15 mouse cellular contexts compared by ENCODE assay signal in the genomic region with DNA sequence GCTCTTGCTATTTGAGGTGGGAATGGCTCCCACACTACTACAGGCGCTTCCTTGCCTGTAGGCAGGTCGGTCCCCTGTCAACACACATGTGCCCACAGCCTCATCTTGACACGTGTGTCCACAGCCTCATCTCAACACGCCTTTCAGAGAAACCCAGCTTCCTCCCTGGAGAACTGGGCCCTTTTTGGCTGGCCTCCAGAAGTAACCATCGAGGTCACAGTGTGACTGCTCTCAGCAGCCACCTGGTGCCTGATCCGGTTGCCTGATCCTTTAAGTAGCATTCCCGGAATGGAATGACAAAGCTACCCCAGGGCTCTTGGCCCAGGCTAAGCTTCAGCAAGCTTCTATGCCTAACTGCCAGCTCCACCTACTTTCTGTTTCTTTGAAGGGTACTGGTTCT. TPM values are rescaled to one million over a fixed set of nuclear protein-coding genes. Genes with fewer than 3 reads are reported as not detected.
DNase-seq lines count a peak whose midpoint lies in the region; ATAC-seq lines count a peak whose summit lies in the region.
"Had no signal": no experiment of that assay in that cellular context is flagged by ENCODE, and none has a peak within 500 bp of the region (broad histone marks: within the 10 kb centered on the region; RNA-seq: fewer than 3 reads in every experiment).

No protein-coding gene starts in this region.

- H3K4me3 ChIP-seq in lung, embryonic 16.5 days (ENCODE audit: low read length), result no peak overlapping the region
- H3K4me3 ChIP-seq in embryonic facial prominence, embryonic 15.5 days (replicated peaks), result no peak overlapping the region
- H3K4me3 ChIP-seq: intestine, embryonic 15.5 days; lung, embryonic 15.5 days; myocyte; stomach, embryonic 15.5 days had no signal

- H3K27ac ChIP-seq in lung, embryonic 16.5 days (ENCODE audit: low read length), result no peak overlapping the region; the same call in none of the 2 replicates
- H3K27ac ChIP-seq in embryonic facial prominence, embryonic 15.5 days (replicated peaks), result no peak overlapping the region
- H3K27ac ChIP-seq: intestine, embryonic 15.5 days; lung, embryonic 15.5 days; stomach, embryonic 15.5 days had no signal

- DNase-seq in lung, postnatal 10 days, result no peak
- peak; percentile 60 for DNase-seq in lung, postnatal 36 days
- no peak for DNase-seq in right cerebral cortex, postnatal 10 days (ENCODE audit: low spot score in 2 of 2)
- no peak for DNase-seq in adrenal gland, postnatal 14 days
- DNase-seq in ovary, postnatal 36 days (ENCODE audit: low spot score), result no peak
- DNase-seq: gastrocnemius, postnatal 10 days; right cerebral cortex, postnatal 14 days had no signal

- ATAC-seq in lung, embryonic 16.5 days (ENCODE audit: low read depth), result peak; percentile 47
- ATAC-seq in cerebellum, adult (ENCODE audit: insufficient number of reproducible peaks, low FRiP score, low TSS enrichment), result peak; percentile 62
- 0 out of 2 replicates have a peak, but pooled peaks have one; percentile 22 for ATAC-seq in embryonic facial prominence, embryonic 15.5 days (ENCODE audit: insufficient number of reproducible peaks, low FRiP score, low TSS enrichment, low read depth)
- ATAC-seq: activated CD4-positive, CD25-positive, alpha-beta regulatory T cell, adult 4 months; intestine, embryonic 15.5 days had no signal

- H3K4me1 ChIP-seq in lung, embryonic 16.5 days (replicated peaks; ENCODE audit: control insufficient read depth, insufficient read depth, low read length), result peaks cover 10% of the 10 kb centered on the region
- no peaks in the 10 kb centered on the region for H3K4me1 ChIP-seq in embryonic facial prominence, embryonic 15.5 days

- no peak overlapping the region for H3K4me2 ChIP-seq in lung, embryonic 16.5 days (ENCODE audit: low read depth, low read length)
- no peak overlapping the region for H3K4me2 ChIP-seq in embryonic facial prominence, embryonic 15.5 days (replicated peaks)
- H3K4me2 ChIP-seq: intestine, embryonic 15.5 days; lung, embryonic 15.5 days; stomach, embryonic 15.5 days had no signal

- no peaks in the 10 kb centered on the region for H3K9me3 ChIP-seq in lung, embryonic 16.5 days (ENCODE audit: control insufficient read depth, low read length)
- H3K9me3 ChIP-seq in embryonic facial prominence, embryonic 15.5 days (replicated peaks), result no peaks in the 10 kb centered on the region
- H3K9me3 ChIP-seq: intestine, embryonic 15.5 days; lung, embryonic 15.5 days; stomach, embryonic 15.5 days had no signal

- H3K36me3 ChIP-seq in lung, embryonic 16.5 days (ENCODE audit: control insufficient read depth, insufficient read depth, low read length), result no peaks in the 10 kb centered on the region; the same call in 1 of the 2 replicates
- peaks cover 42% of the 10 kb centered on the region for H3K36me3 ChIP-seq in embryonic facial prominence, embryonic 15.5 days

- 52% methylated on average over 7 of the region's 7 CpGs for WGBS in lung, embryonic 16.5 days
- WGBS in embryonic facial prominence, embryonic 15.5 days, result 37% methylated on average over 7 of the region's 7 CpGs

- H3K9ac ChIP-seq in lung, embryonic 16.5 days (ENCODE audit: low read length), result no peak overlapping the region
- no peak overlapping the region for H3K9ac ChIP-seq in embryonic facial prominence, embryonic 15.5 days
- H3K9ac ChIP-seq: intestine, embryonic 15.5 days; lung, embryonic 15.5 days; stomach, embryonic 15.5 days had no signal

- H3K27me3 ChIP-seq in lung, embryonic 16.5 days (ENCODE audit: control insufficient read depth, insufficient read depth, low read depth, low read length), result no peaks in the 10 kb centered on the region
- no peaks in the 10 kb centered on the region for H3K27me3 ChIP-seq in embryonic facial prominence, embryonic 15.5 days
- H3K27me3 ChIP-seq: intestine, embryonic 15.5 days; lung, embryonic 15.5 days; stomach, embryonic 15.5 days had no signal

RNA-seq across cellular contexts. Expression of gene Cog7, which starts 50.3 kb away (rescaled TPM):
- polyA plus RNA-seq in lung, embryonic 16.5 days (2015; fragmentation: Nextera tagmentation; extraction: Ambion mirVana), result 26.1 and 30.7 TPM in 2 replicates
- polyA plus RNA-seq in embryonic facial prominence, embryonic 15.5 days (2015; fragmentation: Nextera tagmentation; extraction: Ambion mirVana), result 24.4 and 24.8 TPM in 2 replicates
- 22.8 and 24.7 TPM in 2 replicates for total RNA-seq in adrenal gland, postnatal 14 days (2021)
